Mouse (Mus musculus) small intestine, adult 2 months (tissue): ENCODE data around the gene Sox4.

Experiments
- CTCF ChIP-seq: fragments of 200-500 bp; IDR thresholded peaks from 2 replicates; pipeline ENCODE4 v1.5.1; 2012; ENCODE audit warnings: low read depth, mild to moderate bottlenecking, control low read depth, inconsistent platforms, low read length, moderate library complexity, mixed read lengths; ENCODE audit not compliant: insufficient replicate concordance, insufficient read length; ENCODE audit errors: extremely low read depth
- POLR2A ChIP-seq: fragments of 200-500 bp; IDR thresholded peaks from 2 replicates; pipeline ENCODE4 v1.6.1; 2012; ENCODE audit warnings: low read depth, mild to moderate bottlenecking, control low read depth, inconsistent platforms, low read length, moderate library complexity

GRCm38 (mm10) chr13:28946565-28947135, 6.9 kb downstream of the Sox4 start:
- TF ChIP-seq CTCF (no peak), POLR2A (no peak)
